Mouse (Mus musculus) regulatory T cell (primary cell): Measurements from ENCODE around the gene Ipo11.
"Not testable (repeated sequence)": the region's sequence is repeated elsewhere in the genome, so short reads cannot be mapped to it uniquely, and the experiment has no call there.

Source experiments
- in situ Hi-C: fragments of 300-600 bp; cut with MboI, MseI; formaldehyde crosslinking; loops from one replicate; pipeline ENCODE4 v1.15.1; 2025; ENCODE audit warnings: high pct_unique_total_duplicates

Gene Ipo11

DNA sequence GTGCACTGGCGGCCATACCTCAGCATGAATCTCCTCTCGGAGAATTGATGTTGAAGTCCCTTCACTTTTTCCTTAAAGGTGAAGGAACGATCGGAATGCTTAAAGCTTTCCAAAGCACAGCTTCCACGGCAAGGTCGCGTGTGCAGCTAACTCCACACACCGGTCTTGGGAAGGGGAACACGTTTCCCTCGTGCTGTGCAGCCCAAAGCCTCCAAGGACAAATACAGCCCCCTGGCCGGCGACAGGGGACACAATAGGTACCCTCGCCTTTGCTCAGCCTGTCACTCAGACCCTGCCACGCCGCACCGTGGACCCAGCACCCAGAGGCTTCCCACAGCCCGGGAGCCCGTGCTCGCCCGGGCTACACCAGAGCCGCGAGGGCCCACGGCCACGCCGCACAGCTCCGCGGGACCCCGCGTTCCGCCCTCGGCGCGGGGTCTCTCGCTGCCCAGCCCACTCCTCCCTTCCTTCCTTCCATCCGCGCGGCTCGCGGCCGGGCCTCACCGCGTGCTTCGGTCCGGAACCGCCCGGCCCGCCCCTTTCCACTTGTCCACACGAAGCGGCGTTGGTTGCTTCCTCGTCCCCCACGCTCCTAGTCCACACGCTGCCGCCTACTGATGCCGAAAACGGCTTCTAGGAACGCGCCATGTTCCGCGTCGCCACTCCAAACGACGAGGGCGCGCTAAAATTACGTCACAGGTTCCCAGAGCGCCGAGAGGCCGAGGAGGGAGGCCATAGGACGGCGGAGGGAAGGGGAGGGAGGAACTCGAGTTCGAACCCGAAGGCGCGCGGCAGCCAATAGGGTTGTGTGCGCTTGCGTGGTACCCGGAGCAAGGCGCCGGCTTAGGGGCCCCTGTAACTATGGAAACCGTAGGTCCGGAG lies at the start of gene Ipo11:
Ipo11 (minus strand) TSS at position 703 of the 882 bp plus-strand sequence.
- in situ Hi-C loops, result no loop called here

GRCm38 (mm10) chr13:106961496-106961895 lies 24.7 kb upstream of the Ipo11 start:
- in situ Hi-C loops, result no loop called here

- in situ Hi-C loops, result no loop called here
Observed at GRCm38 (mm10) chr13:106960557-106960956, 23.8 kb upstream of the Ipo11 start.

GRCm38 (mm10) chr13:106958286-106958685 lies 21.5 kb upstream of the Ipo11 start:
- in situ Hi-C loops, result no loop called here

DNA sequence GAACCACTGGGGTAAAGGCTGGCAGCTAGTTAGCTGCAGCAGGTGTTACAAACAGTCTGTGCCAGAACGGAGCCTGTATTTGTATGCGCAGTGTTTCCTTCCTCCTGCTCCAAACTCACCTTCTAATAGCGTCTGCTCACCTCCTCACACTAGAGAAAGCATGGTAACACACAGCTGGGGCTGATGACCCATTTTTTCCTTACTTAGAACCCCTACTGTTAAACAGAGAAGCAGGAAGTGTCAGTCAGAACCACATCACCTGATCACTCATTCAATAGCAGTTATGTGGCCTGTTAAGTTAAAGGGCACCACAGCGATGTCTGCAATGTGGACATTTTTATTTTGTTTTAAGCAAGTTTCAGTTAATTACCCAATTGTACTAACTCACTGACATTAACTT lies 20.8 kb upstream of the Ipo11 start:
- in situ Hi-C loops, result no loop called here

DNA sequence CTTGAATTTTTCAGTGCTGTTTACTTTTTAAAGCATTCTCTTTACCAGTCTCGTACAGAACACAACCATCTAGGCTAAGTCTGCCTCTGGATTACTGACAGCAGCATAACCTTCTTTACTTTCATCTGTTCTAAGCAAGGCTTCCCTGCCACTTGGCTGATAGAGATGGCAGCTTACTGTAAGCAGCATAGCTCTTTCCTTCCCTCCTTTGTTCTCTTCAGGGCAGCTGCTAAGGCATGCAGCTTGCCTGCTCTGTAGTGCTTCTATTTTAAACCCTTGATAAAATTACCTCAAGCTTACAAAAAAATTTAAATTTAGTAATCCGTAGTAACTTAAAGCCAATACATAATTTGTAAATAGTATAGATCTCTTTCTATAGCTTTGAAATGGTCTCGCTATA lies 18.1 kb upstream of the Ipo11 start:
- in situ Hi-C loops, result no loop called here

GRCm38 (mm10) chr13:106947583-106947982 lies 10.8 kb upstream of the Ipo11 start:
- in situ Hi-C loops, result loop anchor here (5.0 kb wide), 1 partner anchor 155 kb away; no protein-coding TSS in a partner anchor

GRCm38 (mm10) chr13:106946594-106947540 lies 10.1 kb upstream of the Ipo11 start, which contains the start of gene Dimt1:
TSS of gene Dimt1 (plus strand) at chr13:106947127.
- in situ Hi-C loops, result loop anchor here (5.0 kb wide), 1 partner anchor 155 kb away; no protein-coding TSS in a partner anchor

DNA sequence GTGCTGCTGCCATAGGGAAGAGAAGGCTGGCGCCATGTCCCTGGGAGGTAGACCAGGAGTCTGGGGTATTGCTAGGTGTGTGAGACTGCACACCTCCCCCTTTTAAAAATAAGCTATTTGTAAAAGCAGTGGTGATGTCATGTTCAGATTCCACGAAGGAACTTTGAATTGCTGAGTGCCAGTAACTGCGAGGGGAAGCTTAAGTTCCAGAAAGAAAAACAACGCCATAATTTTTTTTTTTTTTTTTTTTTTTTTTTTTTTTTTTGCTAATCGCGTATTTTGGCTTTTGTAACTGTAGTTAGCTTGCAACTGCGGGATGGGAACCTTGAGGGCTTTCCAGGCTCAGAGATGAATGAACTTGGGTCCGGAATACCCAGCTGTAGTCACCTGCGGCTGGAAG lies 8.8 kb upstream of the Ipo11 start:
- in situ Hi-C loops, result loop anchor here (5.0 kb wide), 1 partner anchor 157 kb away; no protein-coding TSS in a partner anchor

GRCm38 (mm10) chr13:106942721-106943120 lies 6.0 kb upstream of the Ipo11 start:
- in situ Hi-C loops, result loop anchor here (5.0 kb wide), 1 partner anchor 65 kb away; no protein-coding TSS in a partner anchor

GRCm38 (mm10) chr13:106941211-106941976 lies 4.6 kb upstream of the Ipo11 start:
- in situ Hi-C loops, result loop anchor here (5.0 kb wide), 1 partner anchor 66 kb away; no protein-coding TSS in a partner anchor

- in situ Hi-C loops, result no loop called here
Observed at GRCm38 (mm10) chr13:106937138-106937472, 347 bp upstream of the Ipo11 start.

DNA sequence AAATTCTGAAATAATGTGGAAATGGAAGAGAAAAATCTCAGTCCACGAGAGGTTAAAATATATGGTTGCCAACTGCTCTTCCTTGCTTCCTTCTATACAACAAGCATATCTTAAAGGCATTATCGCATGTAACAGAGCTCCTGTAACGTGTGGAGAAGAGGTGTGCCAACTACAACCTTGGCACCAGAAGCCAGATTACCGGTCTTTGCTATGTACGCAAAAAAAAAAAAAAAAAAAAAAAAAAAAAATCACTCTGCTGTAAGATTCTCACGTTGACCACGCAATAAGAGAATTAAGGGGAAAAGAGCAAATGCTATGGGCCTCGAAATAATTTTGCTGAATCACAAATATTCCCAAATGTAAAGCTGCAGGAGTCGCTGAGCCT lies 895 bp downstream of the Ipo11 start:
- in situ Hi-C loops, result no loop called here

DNA sequence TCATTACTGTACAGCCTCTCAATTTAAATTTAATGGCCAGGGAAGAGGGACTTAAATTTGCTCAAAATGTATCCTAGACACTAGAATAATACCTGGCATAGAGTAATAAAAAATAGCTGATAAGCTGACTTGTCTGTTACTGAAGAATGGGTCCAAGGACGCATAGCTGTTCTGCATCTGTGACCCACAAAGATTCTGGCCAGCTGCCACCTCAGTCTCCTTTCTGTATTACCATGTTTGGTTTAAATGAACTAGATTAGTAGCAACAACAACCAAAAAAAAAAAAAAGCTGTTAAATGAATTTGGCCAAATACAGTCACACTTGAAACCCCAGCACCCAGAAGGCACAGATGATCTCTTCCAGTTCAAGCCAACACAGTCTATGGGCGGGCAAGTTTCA lies 7.6 kb downstream of the Ipo11 start:
- in situ Hi-C loops, result no loop called here

- in situ Hi-C loops, result no loop called here
Observed at GRCm38 (mm10) chr13:106928296-106928695, 8.5 kb downstream of the Ipo11 start.

DNA sequence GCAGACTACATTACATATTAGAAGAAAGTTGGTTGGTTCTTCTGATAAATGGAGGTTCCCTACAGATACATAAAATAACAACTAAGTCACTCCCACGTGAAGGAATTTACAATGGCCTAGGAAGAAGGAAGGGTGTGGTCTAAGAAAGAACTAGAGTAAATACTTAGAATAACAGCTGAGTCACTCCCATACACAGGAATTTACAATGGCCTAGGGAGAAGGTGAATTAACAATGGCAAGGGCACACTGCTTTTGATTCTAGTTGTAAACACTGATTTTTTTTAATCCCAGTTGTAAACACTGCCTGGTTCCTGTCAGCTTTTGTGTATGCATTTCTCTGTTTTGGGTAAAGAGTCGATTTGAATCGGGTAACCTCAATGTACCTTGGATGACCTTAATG lies 10.8 kb downstream of the Ipo11 start:
- in situ Hi-C loops, result not testable (repeated sequence)

DNA sequence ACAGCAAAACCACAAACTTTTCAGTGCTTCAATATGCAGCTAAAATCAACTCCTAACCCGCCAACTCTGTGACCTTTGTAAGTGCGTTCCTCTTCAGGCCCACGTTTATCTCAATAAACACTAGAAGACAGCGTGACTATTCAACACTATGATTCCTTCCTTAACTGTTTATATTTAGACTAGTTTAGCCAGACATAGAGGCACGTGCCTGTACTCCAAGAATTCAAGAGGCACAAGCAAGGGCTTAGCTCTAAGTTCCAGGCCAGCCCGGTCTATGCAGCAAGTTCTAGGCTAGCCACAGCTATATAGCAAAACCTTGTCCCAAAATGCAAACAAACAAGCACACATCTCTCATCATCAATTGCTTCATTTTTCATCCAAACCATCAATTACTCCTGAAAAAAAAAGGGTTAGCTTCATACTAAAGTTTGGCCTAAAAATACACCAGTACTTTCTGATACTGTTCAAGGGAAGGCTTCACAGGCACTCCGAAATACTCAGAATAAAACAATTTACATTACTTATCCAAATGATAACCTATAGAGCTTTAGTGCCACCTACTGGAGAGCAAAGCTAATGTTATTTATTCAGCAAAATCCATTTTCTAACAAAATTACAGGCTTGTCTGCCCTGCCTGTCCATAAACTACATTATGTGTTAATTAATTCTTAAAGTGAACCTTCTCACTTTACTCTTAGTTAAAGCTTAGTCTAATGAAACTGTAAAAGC lies 18.3 kb downstream of the Ipo11 start:
- in situ Hi-C loops, result no loop called here

GRCm38 (mm10) chr13:106913125-106913736 lies 23.5 kb downstream of the Ipo11 start:
- in situ Hi-C loops, result no loop called here

GRCm38 (mm10) chr13:106910096-106910495 lies 26.7 kb downstream of the Ipo11 start:
- in situ Hi-C loops, result no loop called here

- in situ Hi-C loops, result no loop called here
Observed at GRCm38 (mm10) chr13:106907273-106907672, 29.5 kb downstream of the Ipo11 start.
